Mouse (Mus musculus) embryo, embryonic 9.5 days (tissue): Measurements from ENCODE around the gene Gm47289.

Experiments used
- DNase-seq: peaks from one replicate; pipeline ENCODE4 v3.0.0-alpha.2; 2017; ENCODE audit errors: extremely low spot score

Gm47289 gene

GRCm38 (mm10) chr9:119158861-119159260 lies at the start of gene Gm47289:
Gene Gm47289 (plus strand): TSS chr9:119159161.
- no peak for DNase-seq

GRCm38 (mm10) chr9:119109685-119110353 lies 49.1 kb upstream of the Gm47289 start:
- DNase-seq, result no peak

- no peak for DNase-seq
Measured at GRCm38 (mm10) chr9:119110640-119111039, 48.3 kb upstream of the Gm47289 start.

GRCm38 (mm10) chr9:119114911-119115310 lies 44.0 kb upstream of the Gm47289 start:
- no peak for DNase-seq

GRCm38 (mm10) chr9:119119409-119120167 lies 39.4 kb upstream of the Gm47289 start:
- DNase-seq, result no peak

- no peak for DNase-seq
Measured at GRCm38 (mm10) chr9:119120168-119120560, 38.8 kb upstream of the Gm47289 start.

GRCm38 (mm10) chr9:119122596-119123369 lies 36.2 kb upstream of the Gm47289 start:
- DNase-seq, result no peak

GRCm38 (mm10) chr9:119128436-119129181 lies 30.4 kb upstream of the Gm47289 start:
- no peak for DNase-seq

- no peak for DNase-seq
Measured at GRCm38 (mm10) chr9:119130692-119131091, 28.3 kb upstream of the Gm47289 start.

- DNase-seq, result no peak
Measured at GRCm38 (mm10) chr9:119138836-119139235, 20.1 kb upstream of the Gm47289 start.

GRCm38 (mm10) chr9:119142066-119142465 lies 16.9 kb upstream of the Gm47289 start:
- DNase-seq, result no peak

- no peak for DNase-seq
Measured at GRCm38 (mm10) chr9:119143372-119143771, 15.6 kb upstream of the Gm47289 start.

GRCm38 (mm10) chr9:119144696-119145095 lies 14.3 kb upstream of the Gm47289 start:
- no peak for DNase-seq

GRCm38 (mm10) chr9:119145137-119145536 lies 13.8 kb upstream of the Gm47289 start:
- DNase-seq, result no peak

GRCm38 (mm10) chr9:119145638-119146037 lies 13.3 kb upstream of the Gm47289 start:
- DNase-seq, result no peak

- DNase-seq, result no peak
Measured at GRCm38 (mm10) chr9:119146098-119146770, 12.7 kb upstream of the Gm47289 start.

GRCm38 (mm10) chr9:119149601-119150000 lies 9.4 kb upstream of the Gm47289 start:
- DNase-seq, result peak; percentile 77

- no peak for DNase-seq
Measured at GRCm38 (mm10) chr9:119151751-119152150, 7.2 kb upstream of the Gm47289 start.

GRCm38 (mm10) chr9:119155416-119155815 lies 3.5 kb upstream of the Gm47289 start:
- no peak for DNase-seq

- no peak for DNase-seq
Measured at GRCm38 (mm10) chr9:119155826-119156225, 3.1 kb upstream of the Gm47289 start.
